Mouse (Mus musculus): Measurements from ENCODE around the gene Mga.

The Mga gene

GRCm38 (mm10) chr2:119987441-119987840 is 90.4 kb downstream of the Mga start:
- DNase-seq (ENCODE audit: low spot score in 2 of 2): no peak

GRCm38 (mm10) chr2:119988952-119989351 is 91.9 kb downstream of the Mga start:
- DNase-seq (ENCODE audit: low spot score in 2 of 2): no peak

GRCm38 (mm10) chr2:119990881-119991280 is 93.9 kb downstream of the Mga start:
- no peak for DNase-seq (ENCODE audit: low spot score in 2 of 2)

GRCm38 (mm10) chr2:119992349-119992748 is 95.3 kb downstream of the Mga start:
- DNase-seq (ENCODE audit: low spot score in 2 of 2): no peak

GRCm38 (mm10) chr2:119993515-119993914 is 96.5 kb downstream of the Mga start:
- no peak for DNase-seq (ENCODE audit: low spot score in 2 of 2)

- no peak for DNase-seq (ENCODE audit: low spot score in 2 of 2)
Observed at GRCm38 (mm10) chr2:119994839-119995238, 97.8 kb downstream of the Mga start.

GRCm38 (mm10) chr2:119995391-119996281 is 98.6 kb downstream of the Mga start:
- DNase-seq (ENCODE audit: low spot score in 2 of 2): no peak

- DNase-seq (ENCODE audit: low spot score in 2 of 2): no peak
Observed at GRCm38 (mm10) chr2:119997354-119997753, 100.3 kb downstream of the Mga start.

- no peak for DNase-seq (ENCODE audit: low spot score in 2 of 2)
Observed at GRCm38 (mm10) chr2:119999731-120000130, 102.7 kb downstream of the Mga start.

- no peak for DNase-seq (ENCODE audit: low spot score in 2 of 2)
Observed at GRCm38 (mm10) chr2:120000882-120001584, 104.0 kb downstream of the Mga start.

- DNase-seq (ENCODE audit: low spot score in 2 of 2): no peak
Observed at GRCm38 (mm10) chr2:120001956-120002355, 104.9 kb downstream of the Mga start.

GRCm38 (mm10) chr2:120003970-120004369 is 106.9 kb downstream of the Mga start:
- no peak for DNase-seq (ENCODE audit: low spot score in 2 of 2)

GRCm38 (mm10) chr2:120006696-120007095 is 109.7 kb downstream of the Mga start:
- no peak for DNase-seq (ENCODE audit: low spot score in 2 of 2)

- DNase-seq (ENCODE audit: low spot score in 2 of 2): no peak
Observed at GRCm38 (mm10) chr2:120007680-120008210, 110.7 kb downstream of the Mga start.

- DNase-seq (ENCODE audit: low spot score in 2 of 2): no peak
Observed at GRCm38 (mm10) chr2:120008672-120009071, 111.6 kb downstream of the Mga start.

GRCm38 (mm10) chr2:120011462-120012200 is 114.6 kb downstream of the Mga start:
- DNase-seq (ENCODE audit: low spot score in 2 of 2): peak; percentile 23 to 39

- DNase-seq (ENCODE audit: low spot score in 2 of 2): no peak
Observed at GRCm38 (mm10) chr2:120012924-120013323, 115.9 kb downstream of the Mga start.

- no peak for DNase-seq (ENCODE audit: low spot score in 2 of 2)
Observed at GRCm38 (mm10) chr2:120013831-120014486, 116.9 kb downstream of the Mga start.

GRCm38 (mm10) chr2:120015882-120016281 is 118.9 kb downstream of the Mga start:
- no peak for DNase-seq (ENCODE audit: low spot score in 2 of 2)

GRCm38 (mm10) chr2:120017599-120017998 is 120.6 kb downstream of the Mga start:
- DNase-seq (ENCODE audit: low spot score in 2 of 2): no peak

Data from urinary bladder, adult 18-20 months (tissue).